Mouse (Mus musculus) right cerebral cortex, adult 18-20 months (tissue): ENCODE results near the gene Mrnip.

Source experiments
- DNase-seq: peaks from one replicate; pipeline ENCODE4 v3.0.0; 2022; ENCODE audit warnings: mixed read lengths

The Mrnip gene

DNA sequence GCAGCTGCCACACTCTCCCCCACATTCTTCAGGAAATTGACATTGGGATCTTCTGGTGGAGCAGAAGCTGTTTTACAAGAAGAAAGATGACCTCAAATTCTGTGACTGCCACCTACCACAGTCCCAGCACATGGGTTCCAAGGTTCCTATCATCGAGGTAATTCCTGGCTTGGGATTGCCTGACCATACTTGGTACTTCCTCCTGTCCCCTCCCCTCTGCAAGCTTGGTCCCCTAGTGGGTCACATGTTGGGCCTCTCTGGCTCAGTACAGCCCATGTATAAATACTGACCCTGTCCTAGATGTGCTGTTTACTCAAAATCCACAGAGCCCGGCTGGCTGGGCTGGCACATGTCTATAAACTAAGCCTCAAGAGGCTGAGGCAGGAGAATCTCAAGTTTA is 31.8 kb downstream of the Mrnip start:
- DNase-seq: no peak

- no peak for DNase-seq
These were observed 33.1 kb downstream of the Mrnip start for GRCm38 (mm10) chr11:50207344-50207743.

DNA sequence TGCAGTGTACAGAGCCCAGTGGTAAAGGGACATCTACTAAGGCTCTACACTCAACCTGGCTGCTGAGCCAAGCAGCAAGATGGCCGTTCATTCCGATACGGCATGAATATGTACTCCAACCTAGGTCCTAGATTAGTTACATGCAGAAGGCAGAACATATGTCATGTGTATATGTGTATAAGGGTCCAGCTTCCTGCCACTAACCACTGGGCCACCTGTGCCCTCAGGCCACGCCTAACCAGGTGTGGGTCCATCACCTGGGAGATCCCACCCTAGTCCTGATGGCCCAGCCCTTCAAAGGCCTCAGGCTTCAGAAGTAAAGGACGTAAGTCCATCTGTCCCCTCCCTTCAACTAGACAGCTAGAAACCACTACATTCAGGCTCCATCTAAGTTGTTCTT is 33.8 kb downstream of the Mrnip start:
- no peak for DNase-seq

GRCm38 (mm10) chr11:50210101-50210504 is 35.9 kb downstream of the Mrnip start:
- DNase-seq: peak; percentile 90

GRCm38 (mm10) chr11:50210505-50211151 is 36.4 kb downstream of the Mrnip start, which contains the start of the genes Sqstm1 and Mgat4b:
Sqstm1 (minus strand) TSS chr11:50210827.
Mgat4b (plus strand) TSS chr11:50210890.
- peak; percentile 81 for DNase-seq

DNA sequence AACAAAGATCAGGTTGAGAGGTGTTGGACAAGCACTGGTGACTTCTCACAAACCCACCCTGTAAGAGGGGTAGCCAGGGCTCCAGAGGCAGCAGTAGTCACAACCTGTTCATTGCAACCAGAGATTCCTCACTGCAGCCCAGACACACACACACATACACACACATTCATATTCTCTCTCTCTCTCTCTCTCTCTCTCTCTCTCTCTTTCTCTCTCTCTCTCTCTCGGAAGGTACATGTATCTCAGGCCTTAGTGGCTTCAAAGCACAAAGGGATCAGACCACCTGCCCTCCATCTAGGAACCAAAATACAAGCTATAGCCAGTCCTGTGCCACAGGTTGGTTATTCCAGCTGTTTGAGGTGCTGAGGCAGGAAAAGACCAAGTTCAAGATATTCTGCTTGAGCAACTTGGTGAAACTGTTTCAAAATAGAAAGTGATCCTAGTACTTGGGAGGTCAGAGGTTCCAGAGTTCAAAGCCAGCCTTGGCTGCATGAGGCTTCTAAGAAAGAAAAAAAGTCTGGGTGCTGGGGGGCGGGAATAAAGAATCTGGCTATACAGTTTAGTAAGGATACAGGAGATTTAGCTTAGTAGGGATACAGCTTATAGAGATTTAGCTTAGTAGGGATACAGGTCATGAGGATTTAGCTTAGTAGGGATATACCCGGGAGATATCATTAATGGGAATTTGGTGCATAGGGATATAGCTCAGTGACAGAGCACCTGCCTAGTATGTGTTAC is 37.2 kb downstream of the Mrnip start:
- DNase-seq: no peak

- DNase-seq: no peak
These were observed 38.0 kb downstream of the Mrnip start for GRCm38 (mm10) chr11:50212060-50212739.

DNA sequence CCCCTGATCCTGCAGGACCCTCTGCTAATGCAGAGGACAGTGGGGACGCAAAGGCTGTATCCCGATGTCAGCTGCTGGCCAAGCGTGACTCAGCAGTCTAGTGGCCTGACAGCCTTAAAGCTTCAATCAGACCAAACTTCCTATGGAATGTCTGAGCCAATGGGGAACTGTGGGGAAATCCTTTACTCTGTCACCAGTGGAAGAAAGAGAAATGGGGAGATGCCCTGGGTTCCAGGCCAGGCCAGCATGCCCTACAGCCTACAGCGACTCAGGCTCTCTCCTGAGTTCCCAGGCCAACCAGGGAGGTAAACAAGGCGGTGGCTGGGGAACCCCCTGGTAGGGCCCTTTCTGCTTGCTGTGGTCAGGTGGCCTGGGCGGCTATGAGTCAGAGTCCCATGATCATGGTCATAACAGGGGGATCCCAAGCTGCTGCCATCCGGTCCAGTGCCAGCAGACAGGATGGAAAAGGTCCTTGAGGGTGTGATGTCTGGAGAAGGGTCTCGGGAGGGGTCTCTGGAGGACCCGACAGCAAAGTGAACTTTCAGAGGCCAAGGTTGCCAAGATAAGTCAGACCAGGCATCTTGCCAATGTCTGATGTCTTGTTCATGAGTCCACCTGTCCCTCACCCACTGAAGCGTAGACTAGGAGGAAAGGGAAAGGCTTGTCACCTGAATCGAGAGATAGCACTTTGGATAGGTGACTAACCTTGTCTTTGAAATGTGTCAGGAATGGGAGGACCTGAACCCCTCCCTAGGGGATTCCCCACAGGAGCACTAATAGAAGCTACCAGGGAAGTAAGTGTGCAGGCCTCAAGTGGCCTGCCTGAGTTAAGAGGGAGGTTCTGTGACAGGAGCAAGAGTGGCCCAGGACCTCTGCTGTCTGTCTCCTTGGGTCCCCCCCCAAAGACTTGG is 38.9 kb downstream of the Mrnip start:
- peak; percentile 72 for DNase-seq

DNA sequence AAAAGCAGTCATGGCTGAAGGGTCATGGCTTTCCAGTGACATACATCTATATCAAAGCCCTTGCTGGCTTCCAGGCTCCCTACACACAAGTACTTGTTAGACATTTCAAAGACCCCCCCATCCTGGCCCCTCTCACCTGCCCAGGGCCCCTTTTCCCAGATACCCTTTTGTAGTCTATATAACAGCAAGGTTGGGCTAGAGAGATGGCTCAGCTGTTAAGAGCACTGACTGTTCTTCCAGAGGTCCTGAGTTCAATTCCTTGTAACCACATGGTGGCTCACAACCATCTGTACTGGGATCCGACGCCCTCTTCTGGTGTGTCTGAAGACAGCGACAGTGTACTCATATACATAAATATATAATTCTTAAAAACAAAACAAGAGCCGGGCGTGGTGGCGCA is 40.4 kb downstream of the Mrnip start:
- no peak for DNase-seq

GRCm38 (mm10) chr11:50215633-50216032 is 41.4 kb downstream of the Mrnip start:
- DNase-seq: no peak

GRCm38 (mm10) chr11:50216724-50217366 is 42.6 kb downstream of the Mrnip start:
- DNase-seq: no peak

DNA sequence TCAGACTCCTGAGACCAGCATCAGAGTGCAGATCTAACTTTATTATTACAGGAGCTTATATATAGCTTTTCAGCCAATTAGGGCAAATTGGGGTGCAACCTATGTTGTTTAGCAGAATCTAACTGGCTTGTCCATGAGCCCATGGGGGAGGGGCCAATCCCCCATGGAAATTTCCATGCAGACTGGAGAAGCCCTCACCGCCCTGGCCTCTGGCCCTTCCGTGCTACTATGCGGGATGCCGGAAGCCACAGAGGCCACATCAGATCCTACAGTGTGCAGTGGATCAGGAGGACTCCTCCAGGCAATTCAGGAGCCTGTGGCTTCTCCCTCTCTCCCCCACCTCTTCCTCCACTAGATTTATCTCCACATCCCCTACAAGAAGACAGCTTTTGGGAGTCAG is 43.6 kb downstream of the Mrnip start:
- DNase-seq: no peak

GRCm38 (mm10) chr11:50219833-50220232 is 45.6 kb downstream of the Mrnip start:
- DNase-seq: no peak

DNA sequence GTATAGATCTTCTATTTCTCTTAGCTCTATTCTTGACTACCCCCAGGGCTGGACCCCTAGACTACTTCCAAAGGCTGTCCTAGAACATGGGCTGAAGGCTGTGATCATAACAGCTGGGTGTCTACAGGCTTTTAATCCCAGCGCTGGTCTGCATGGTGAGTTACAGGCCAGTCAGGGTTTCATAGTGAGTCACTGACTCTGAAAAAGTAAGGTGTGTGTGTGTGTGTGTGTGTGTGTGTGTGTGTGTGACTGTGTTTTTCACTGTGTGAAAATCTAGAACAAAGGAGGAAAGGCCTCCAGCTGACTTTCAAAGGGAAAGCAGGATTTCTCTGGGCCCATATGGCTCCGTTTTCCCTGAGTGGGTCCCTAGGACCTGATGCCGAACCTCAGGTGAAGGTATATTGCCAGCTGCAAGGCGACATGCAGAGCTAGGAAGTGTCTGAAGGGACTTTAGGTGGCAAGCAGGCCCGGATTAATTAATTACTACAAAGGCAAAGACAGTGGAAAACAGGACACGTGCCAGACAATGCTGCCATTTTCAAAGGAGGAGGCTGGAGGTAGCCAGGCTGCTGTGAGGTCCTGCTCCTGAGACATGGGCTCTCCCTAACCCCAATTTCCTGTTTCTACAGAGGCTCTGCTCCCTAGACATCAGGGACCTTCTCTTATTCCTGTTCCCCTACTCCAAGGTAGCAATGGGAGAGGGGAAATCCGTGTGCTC is 48.5 kb downstream of the Mrnip start:
- no peak for DNase-seq

- no peak for DNase-seq
These were observed 49.8 kb downstream of the Mrnip start for GRCm38 (mm10) chr11:50223783-50224662.

DNA sequence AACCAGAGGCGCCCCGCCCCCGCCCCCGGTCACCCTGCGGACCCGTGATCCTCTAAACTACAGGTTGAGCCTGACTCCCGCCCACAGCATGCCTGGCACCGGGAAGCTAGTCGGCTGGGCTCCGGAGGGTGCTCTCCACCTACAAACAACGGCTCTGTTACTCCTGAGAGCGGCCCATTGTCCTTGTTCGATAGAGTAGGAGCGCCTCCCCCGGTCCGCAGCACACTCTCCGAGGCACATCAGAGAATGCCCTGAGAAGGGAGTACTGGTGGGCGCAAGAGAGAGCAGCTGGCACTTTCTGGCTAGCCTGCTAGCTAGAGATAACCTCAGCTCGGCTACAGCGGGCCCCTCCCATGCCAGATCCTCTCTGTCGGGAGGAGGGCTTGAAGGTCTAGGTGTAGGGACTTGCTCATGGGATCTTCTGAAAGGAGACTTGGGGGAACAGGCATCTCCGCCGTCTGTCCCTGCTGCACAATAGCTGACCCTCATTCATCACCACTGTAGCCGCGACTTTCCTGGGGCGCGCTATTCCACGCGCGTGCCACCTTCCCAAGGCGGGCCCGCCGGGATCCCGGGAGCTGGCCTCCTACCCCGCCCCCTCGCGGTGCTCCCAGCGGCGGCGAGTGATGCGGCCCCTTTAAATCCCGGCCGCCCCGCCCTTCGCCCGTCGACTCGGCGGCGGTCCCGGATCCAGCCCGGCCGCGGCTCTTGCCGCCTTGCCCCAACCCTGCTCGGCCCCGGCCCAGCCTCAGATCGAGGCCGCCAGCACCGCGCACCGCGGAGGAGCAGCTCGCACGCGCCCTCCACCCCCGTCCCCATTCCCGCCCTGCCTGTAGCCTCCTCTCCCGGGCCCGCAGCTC is 50.7 kb downstream of the Mrnip start:
- DNase-seq: peak; percentile 89

DNA sequence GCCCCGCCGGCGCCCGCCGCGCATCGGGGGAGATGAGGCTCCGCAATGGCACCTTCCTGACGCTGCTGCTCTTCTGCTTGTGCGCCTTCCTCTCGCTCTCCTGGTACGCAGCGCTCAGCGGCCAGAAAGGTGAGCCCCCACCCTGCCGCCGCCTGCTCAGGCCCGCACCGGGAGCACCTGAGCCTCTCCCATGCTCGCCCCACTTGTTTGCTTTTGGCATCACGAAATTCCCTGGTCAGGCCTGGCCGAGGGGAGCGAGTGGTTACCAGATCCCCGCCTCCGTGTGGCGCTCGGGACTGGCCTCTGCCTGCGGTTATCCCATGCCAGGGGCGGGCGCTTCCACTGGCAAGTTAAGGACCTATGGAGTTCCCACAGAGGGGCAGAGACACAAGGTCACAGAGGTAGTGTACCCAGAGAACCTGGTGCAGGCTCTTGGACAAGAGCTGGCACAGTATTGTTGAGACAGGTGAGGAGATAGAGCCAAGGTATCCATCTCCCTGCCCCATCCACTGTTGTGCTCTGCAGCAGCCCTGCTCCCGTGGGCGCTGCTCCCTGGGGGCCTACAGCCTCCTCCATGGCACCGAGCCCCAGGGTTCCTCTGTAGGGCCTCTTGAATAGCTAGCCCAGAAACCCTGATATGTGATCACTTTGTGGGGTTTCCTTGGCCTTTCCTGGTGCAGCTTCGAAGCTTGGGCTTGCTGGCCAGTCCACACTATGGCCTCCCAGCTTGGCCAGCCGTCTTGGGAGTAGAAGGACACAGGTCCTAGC is 51.6 kb downstream of the Mrnip start:
- DNase-seq: no peak

GRCm38 (mm10) chr11:50226406-50226805 is 52.2 kb downstream of the Mrnip start:
- no peak for DNase-seq

DNA sequence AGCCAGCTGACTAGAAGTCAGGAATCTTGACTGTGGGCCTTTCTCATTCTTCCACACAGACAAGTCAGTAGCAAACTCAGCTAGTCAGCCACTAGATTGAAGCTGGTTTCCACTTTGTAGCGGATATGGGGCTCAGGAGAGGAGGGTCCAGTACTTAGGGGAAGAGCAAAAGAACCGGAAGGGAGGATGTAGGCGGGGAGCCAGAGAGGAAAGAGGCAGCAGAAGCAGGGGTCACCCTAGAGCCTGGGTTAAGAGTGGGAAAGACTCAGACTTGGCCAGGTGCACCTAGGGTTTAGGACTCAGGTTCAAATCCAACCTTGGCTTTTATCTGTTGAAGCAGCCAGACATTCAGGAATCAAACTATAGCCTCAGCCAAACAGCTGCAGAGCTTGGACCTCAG is 53.0 kb downstream of the Mrnip start:
- DNase-seq: no peak
